Mouse (Mus musculus) B cell, adult 62 days (primary cell): Measurements from ENCODE around the gene Xbp1. TPM values are rescaled to one million over a fixed set of nuclear protein-coding genes. Genes with fewer than 3 reads are reported as not detected.

Experiments used
- total RNA-seq: library from RNA; stranded (reverse); gene quantifications from 4 replicates; pipeline ENCODE4 v1.2.4, GENCODE M21; 2023

Gene Xbp1
- 105 to 127 TPM (median 110 TPM) in 4 replicates for total RNA-seq

GRCm38 (mm10) chr11:5520412-5521265 lies at the start of gene Xbp1:
Gene Xbp1 (plus strand): TSS chr11:5520659.

GRCm38 (mm10) chr11:5541799-5542481 lies 21.5 kb downstream of the Xbp1 start, which contains the start of gene Ccdc117:
Gene Ccdc117 (minus strand): TSS chr11:5542187.

GRCm38 (mm10) chr11:5569474-5569873 lies 49.0 kb downstream of the Xbp1 start, which contains the start of gene Ankrd36:
Gene Ankrd36 (plus strand): TSS chr11:5569684.

Other genes with a start within 250 kb of the Xbp1 start
- gene Znrf3, start 75.8 kb upstream of the Xbp1 start, total RNA-seq, result 6.7 to 8.9 TPM (median 7.2 TPM) in 4 replicates
- 37.6 to 51.2 TPM (median 40.1 TPM) in 4 replicates for gene Ccdc117, start 21.5 kb downstream of the Xbp1 start, total RNA-seq
- not detected in 4 replicates for gene Ankrd36, start 49.0 kb downstream of the Xbp1 start, total RNA-seq
- gene Mrps24, start 195.0 kb downstream of the Xbp1 start, total RNA-seq, result 45.0 to 65.7 TPM (median 52.0 TPM) in 4 replicates
- 25.8 to 33.3 TPM (median 28.4 TPM) in 4 replicates for gene Urgcp, start 241.7 kb downstream of the Xbp1 start, total RNA-seq